Mouse (Mus musculus) adrenal gland, postnatal 25 days (tissue): ENCODE measurements at regions not wholly inside any gene's neighbourhood (a gene's known extent, or its start where the extent isn't known, plus 50 kb on each side); places are given as distances from the start of the nearest gene placed in this dataset.

Experiments
- DNase-seq: peaks from one replicate; pipeline ENCODE4 v3.0.0; 2021; ENCODE audit warnings: mixed read lengths

GRCm38 (mm10) chr9:63849564-63850315 lies 91.9 kb upstream of the Smad3 start:
- DNase-seq: no peak

- peak; percentile 58 for DNase-seq
Measured at GRCm38 (mm10) chr9:63843883-63844485, 86.2 kb upstream of the Smad3 start.

DNA sequence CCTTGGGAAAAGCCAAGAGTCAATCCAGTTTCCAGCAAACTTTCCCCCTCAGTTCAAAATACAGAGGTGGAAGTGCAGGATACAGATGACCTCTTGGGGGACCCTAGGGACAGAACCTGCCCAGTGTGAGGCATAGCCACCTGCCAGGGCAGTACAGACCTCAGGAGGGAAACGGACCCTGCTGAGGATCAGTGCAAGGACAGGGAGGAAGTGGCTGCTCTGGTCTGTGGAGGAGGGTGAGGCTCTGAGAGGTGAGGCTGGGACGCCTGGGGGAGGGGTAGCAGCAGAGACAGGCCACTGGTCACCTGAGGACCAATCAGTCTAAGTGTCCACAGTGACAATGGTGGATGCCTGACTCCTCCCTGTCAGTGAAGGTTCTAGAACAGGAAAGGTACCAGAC lies 85.6 kb upstream of the Smad3 start:
- no peak for DNase-seq

DNA sequence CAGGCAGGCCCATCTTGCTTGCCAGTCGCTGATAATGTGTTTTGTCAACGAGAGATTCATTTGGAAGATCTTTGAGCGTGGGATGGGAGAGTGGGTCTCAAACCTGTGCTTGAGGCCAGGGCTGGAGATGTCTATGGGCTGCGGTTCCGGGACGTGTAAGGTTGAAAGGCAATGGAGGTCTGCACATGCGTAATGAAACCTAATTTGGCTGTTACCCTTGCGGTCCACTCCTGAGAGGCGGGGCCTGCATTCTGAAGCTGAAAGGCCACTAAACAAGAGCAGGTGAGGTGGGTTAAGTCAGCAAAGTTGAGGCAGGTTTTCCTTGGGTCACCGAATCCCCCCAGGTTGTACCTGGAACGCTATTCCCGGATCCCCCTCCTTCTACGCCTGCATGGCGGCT lies 83.3 kb upstream of the Smad3 start:
- DNase-seq: no peak

DNA sequence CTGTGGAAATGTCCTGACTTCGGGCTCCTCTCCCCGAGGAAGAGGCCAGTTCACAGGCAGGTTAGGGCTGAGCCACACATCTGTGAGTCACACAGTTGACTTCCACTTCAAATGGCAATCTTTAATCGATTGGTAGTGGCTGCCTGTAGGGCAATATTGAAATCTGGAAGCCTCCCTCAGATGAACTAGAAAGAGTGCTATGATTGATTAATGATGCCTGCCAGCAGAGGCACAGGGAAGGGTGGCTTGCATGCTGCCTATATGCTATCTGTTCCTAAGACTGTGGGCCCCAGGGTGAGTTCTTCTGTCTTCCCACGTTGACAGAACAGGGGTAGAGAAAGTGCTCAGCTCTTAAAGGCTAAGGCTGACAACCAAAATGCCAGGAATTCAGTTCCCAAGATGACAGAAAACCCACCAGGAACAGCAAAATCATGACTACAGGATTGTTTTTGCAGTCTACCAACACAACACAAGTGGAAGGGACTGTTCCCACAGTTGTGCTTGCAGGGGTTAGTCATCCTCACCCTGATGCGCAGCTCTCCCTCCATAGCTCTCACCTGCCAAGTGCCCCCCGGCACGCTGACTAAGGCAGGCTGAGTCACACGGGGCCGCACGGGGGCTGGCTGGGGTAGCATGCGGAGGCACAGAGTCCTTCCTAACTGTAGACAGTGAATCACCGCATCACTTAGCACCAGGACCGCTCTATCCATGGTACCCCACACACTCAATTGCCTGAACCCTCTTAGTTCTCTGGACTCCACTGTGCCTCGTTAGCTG lies 81.4 kb upstream of the Smad3 start:
- DNase-seq: peak; percentile 76

DNA sequence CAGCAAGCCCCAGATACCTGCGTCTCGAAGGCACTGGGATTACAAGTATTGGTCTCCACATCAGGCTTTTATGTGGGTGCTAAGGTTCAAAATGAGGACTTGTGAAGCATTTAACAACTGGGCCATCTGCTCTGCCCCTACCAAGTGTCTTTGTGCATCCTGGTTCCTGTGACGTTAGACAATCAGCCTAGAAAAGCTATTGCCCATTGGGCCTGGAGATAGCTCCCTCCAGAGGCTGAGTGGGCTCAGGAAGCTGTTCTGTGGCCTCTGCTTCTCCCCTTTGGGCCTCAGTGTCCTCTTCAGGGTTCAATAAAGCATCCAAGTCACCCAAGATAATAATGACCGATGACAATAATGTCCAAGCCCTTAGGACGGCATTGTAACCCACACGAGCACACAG lies 79.8 kb upstream of the Smad3 start:
- DNase-seq: no peak

- DNase-seq: no peak
Measured at GRCm38 (mm10) chr9:63836565-63837284, 78.9 kb upstream of the Smad3 start.

DNA sequence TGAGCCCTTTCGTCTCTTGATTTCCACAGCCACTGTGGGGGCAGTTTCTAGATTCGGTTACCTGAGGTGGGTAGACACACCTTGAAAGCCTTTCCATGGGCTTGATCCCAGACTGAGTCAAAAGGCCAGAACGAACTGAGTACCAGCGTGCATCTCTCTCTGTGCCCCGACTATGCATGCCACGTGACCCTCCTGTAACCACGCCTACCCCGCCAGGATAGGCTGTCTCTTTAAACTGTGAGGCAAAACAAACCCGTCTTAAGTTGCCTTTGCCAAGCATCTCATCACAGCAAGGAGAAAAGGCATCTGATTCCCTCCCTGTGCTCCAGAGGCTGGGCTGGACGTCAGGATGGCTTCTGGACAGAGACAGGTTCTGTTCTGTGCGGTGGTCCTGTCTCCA lies 78.2 kb upstream of the Smad3 start:
- no peak for DNase-seq

DNA sequence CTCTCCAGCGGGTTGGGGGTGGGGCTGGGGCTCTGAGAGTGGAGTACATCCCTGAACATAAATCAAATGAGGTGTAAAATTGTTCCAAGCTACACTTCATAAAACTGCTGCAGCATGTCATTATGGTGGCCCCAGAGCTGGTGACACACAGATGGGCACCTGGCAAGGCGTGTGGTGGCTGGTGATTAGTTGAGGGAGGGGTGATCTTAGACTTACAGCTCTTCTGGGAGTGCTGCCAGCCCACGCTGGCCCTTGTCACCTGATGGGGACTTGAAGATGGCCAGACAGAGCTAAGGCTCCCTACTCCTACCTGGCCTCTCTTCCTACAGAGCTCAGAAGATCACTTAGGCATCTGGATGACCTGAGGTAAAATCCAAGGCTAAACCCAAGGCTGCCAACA lies 76.6 kb upstream of the Smad3 start:
- no peak for DNase-seq

GRCm38 (mm10) chr9:63818163-63818562 lies 60.4 kb upstream of the Smad3 start:
- DNase-seq: no peak

DNA sequence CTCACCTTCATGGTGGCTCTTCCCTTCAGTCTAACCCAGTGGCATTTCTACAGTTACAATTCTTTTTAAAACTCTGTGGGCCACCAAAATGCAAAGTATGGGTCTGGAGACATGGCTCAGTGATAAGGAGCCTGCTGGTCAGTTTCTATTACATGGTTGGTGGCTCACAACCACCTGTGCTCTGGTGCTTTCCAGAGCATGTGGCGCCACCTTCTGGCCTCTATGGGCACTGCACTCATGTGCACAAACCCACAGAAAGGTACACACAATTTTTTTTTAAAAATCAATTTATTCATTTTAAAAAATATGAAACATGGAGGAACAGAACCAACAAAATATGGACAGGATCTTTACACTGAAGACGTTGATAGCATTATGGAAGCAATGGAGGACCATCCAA lies 58.7 kb upstream of the Smad3 start:
- DNase-seq: no peak

- peak; percentile 31 for DNase-seq
Measured at GRCm38 (mm10) chr9:63809901-63810587, 52.2 kb upstream of the Smad3 start.
